Mouse (Mus musculus) cerebellum, postnatal 14 days (tissue): ENCODE measurements at regions not wholly inside any gene's neighbourhood (a gene's known extent, or its start where the extent isn't known, plus 50 kb on each side); places are given as distances from the start of the nearest gene placed in this dataset.

ENCODE experiments used
- DNase-seq, 2 experiments: peaks; one replicate each; pipeline ENCODE4 v3.0.0; 2021; ENCODE audit warnings: mixed read lengths in 2 of 2

GRCm38 (mm10) chr13:71231182-71231581, 389.6 kb upstream of the Adamts16 start:
- DNase-seq, result no peak

GRCm38 (mm10) chr13:71214776-71215175, 373.2 kb upstream of the Adamts16 start:
- no peak for DNase-seq

GRCm38 (mm10) chr13:71211363-71211762, 369.8 kb upstream of the Adamts16 start:
- DNase-seq, result no peak

- no peak for DNase-seq
Measured at GRCm38 (mm10) chr13:71210658-71211251, 369.1 kb upstream of the Adamts16 start.

GRCm38 (mm10) chr13:71205708-71206107, 364.1 kb upstream of the Adamts16 start:
- no peak for DNase-seq

GRCm38 (mm10) chr13:71200656-71201055, 359.0 kb upstream of the Adamts16 start:
- peak in 1 of 2 experiments; percentile 5 for DNase-seq

GRCm38 (mm10) chr13:71195675-71196074, 354.1 kb upstream of the Adamts16 start:
- no peak for DNase-seq

GRCm38 (mm10) chr13:71184500-71184899, 342.9 kb upstream of the Adamts16 start:
- no peak for DNase-seq

GRCm38 (mm10) chr13:71179083-71179482, 337.5 kb upstream of the Adamts16 start:
- DNase-seq, result no peak

- DNase-seq, result no peak
Measured at GRCm38 (mm10) chr13:71174335-71174734, 332.7 kb upstream of the Adamts16 start.

- no peak for DNase-seq
Measured at GRCm38 (mm10) chr13:71166226-71166625, 324.6 kb upstream of the Adamts16 start.

GRCm38 (mm10) chr13:71165096-71165920, 323.7 kb upstream of the Adamts16 start:
- no peak for DNase-seq

- no peak for DNase-seq
Measured at GRCm38 (mm10) chr13:71164012-71164411, 322.4 kb upstream of the Adamts16 start.

- DNase-seq, result no peak
Measured at GRCm38 (mm10) chr13:71162952-71163351, 321.3 kb upstream of the Adamts16 start.

- DNase-seq, result peak; percentile 17 to 22
Measured at GRCm38 (mm10) chr13:71158300-71158860, 316.8 kb upstream of the Adamts16 start.

GRCm38 (mm10) chr13:71157656-71158299, 316.2 kb upstream of the Adamts16 start:
- DNase-seq, result peak; percentile 36 to 48

GRCm38 (mm10) chr13:71150092-71150491, 308.5 kb upstream of the Adamts16 start:
- DNase-seq, result no peak

- DNase-seq, result no peak
Measured at GRCm38 (mm10) chr13:71149303-71149696, 307.7 kb upstream of the Adamts16 start.

- no peak for DNase-seq
Measured at GRCm38 (mm10) chr13:71148491-71149302, 307.1 kb upstream of the Adamts16 start.

GRCm38 (mm10) chr13:71146859-71147443, 305.3 kb upstream of the Adamts16 start:
- DNase-seq, result no peak

- no peak for DNase-seq
Measured at GRCm38 (mm10) chr13:71138745-71139312, 297.2 kb upstream of the Adamts16 start.
